Mouse (Mus musculus): ENCODE data around the gene Gas7.

GRCm38 (mm10) chr11:67567184-67567583 lies 111.9 kb downstream of the Gas7 start:
- TF ChIP-seq CTCF (conservative IDR thresholded peaks at IDR 0.05; ENCODE audit: insufficient read depth, insufficient read length, low read depth, low read length): no peak
- TF ChIP-seq POLR2A (IDR thresholded peaks at IDR 0.05; ENCODE audit: low read depth, low read length): no peak
